ENCODE assay signal across 25 mouse cellular contexts in the genomic region with DNA sequence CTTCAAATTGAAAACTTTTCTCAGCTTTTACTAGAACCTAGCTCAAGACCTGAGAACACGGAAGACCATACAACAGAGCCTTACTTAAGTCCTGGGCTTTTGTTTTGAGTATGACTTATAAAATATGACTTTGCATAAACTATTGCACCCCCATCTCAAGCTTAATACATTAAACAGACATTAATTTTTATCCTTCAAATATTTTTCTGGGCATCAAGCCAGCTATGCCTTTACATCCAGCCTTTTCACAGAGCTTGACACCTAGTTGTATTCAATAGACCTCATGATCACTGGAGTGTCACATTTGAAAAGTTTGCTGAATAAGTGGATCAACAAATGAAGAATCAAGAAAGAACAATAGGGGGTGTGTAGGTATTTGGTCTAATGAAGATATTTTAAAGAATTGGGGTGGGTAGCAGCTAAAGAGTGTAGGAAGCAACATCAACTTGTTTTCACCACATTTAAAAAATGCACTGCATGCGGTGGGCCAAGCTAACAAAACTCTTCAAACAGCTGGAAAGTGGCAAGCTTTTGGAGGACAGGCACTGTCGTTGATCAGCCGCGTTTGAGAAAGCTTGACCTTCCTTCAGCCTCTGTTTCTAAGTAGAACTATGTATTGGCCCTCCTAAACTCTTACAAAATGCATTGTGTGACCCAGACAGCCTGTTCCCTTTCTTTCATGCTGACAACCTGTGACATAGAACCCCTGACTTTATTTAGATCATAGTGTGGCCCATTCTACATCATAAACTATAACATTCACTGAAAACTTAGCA.
DNase-seq lines count a peak whose midpoint lies in the region; ATAC-seq and TF ChIP-seq lines count a peak whose summit lies in the region.
"Had no signal": no experiment of that assay in that cellular context is flagged by ENCODE, and none has a peak within 500 bp of the region (broad histone marks: within the 10 kb centered on the region; RNA-seq: fewer than 3 reads in every experiment).

No protein-coding gene starts in this region.

- H3K36me3 ChIP-seq in kidney, postnatal 0 days (ENCODE audit: insufficient read depth, low read length), result no peaks in the 10 kb centered on the region
- H3K36me3 ChIP-seq in lung, embryonic 15.5 days, result no peaks in the 10 kb centered on the region
- no peaks in the 10 kb centered on the region for H3K36me3 ChIP-seq in lung, postnatal 0 days (ENCODE audit: insufficient read depth, low read length)
- H3K36me3 ChIP-seq in stomach, embryonic 14.5 days (ENCODE audit: control insufficient read depth, insufficient read depth, low read length), result no peaks in the 10 kb centered on the region
- no peaks in the 10 kb centered on the region for H3K36me3 ChIP-seq in stomach, postnatal 0 days (ENCODE audit: control insufficient read depth, insufficient read depth, low read length)
- H3K36me3 ChIP-seq: embryonic facial prominence, embryonic 10.5 days; embryonic facial prominence, embryonic 12.5 days; G1E had no signal

- peak; percentile 27 for DNase-seq in kidney, postnatal 0 days (ENCODE audit: low spot score)
- no peak for DNase-seq in kidney, adult 11 months
- no peak for DNase-seq in lung, adult 2 months
- peak; percentile 23 for DNase-seq in lung, postnatal 0 days (ENCODE audit: low spot score)
- DNase-seq in lung, postnatal 25 days (ENCODE audit: low spot score), result no peak
- DNase-seq in stomach, postnatal 0 days (ENCODE audit: low spot score), result no peak
- DNase-seq: adrenal gland, adult 8-10 months; adrenal gland, postnatal 14 days; adrenal gland, postnatal 36 days; B cell, adult 2 months; cerebellum, adult 11-12 months; cerebellum, adult 2 months; cerebellum, adult 9-10 months; cerebellum, postnatal 10 days; cerebellum, postnatal 25 days had no signal

- no peak overlapping the region for H3K4me3 ChIP-seq in kidney, postnatal 0 days (replicated peaks; ENCODE audit: low read depth, low read length)
- no peak overlapping the region for H3K4me3 ChIP-seq in lung, embryonic 15.5 days
- H3K4me3 ChIP-seq in lung, adult 2 months (replicated peaks; ENCODE audit: extremely low read depth, low read depth, low read length), result no peak overlapping the region
- no peak overlapping the region for H3K4me3 ChIP-seq in lung, postnatal 0 days (ENCODE audit: low read depth, low read length)
- H3K4me3 ChIP-seq in stomach, embryonic 14.5 days (ENCODE audit: low read depth, low read length), result no peak overlapping the region
- H3K4me3 ChIP-seq in stomach, postnatal 0 days (ENCODE audit: low read depth, low read length), result no peak overlapping the region
- H3K4me3 ChIP-seq: embryonic facial prominence, embryonic 10.5 days; embryonic facial prominence, embryonic 12.5 days; forebrain, embryonic 13.5 days had no signal

- no peak overlapping the region for H3K27ac ChIP-seq in kidney, postnatal 0 days
- H3K27ac ChIP-seq in lung, embryonic 15.5 days, result no peak overlapping the region
- no peak overlapping the region for H3K27ac ChIP-seq in lung, postnatal 0 days (ENCODE audit: low read length)
- peak overlapping the region; percentile 3; the same call in 1 of the 2 replicates for H3K27ac ChIP-seq in stomach, embryonic 14.5 days (ENCODE audit: low read length)
- no peak overlapping the region for H3K27ac ChIP-seq in stomach, postnatal 0 days (replicated peaks)
- H3K27ac ChIP-seq: embryonic facial prominence, embryonic 10.5 days; embryonic facial prominence, embryonic 12.5 days; forebrain, embryonic 13.5 days had no signal

- no peaks in the 10 kb centered on the region for H3K4me1 ChIP-seq in kidney, postnatal 0 days (replicated peaks; ENCODE audit: insufficient read depth, low read length)
- H3K4me1 ChIP-seq in lung, embryonic 15.5 days, result 0 out of 2 replicates have a peak, but pooled peaks cover 3% of the 10 kb centered on the region
- no peaks in the 10 kb centered on the region; the same call in 1 of the 2 replicates for H3K4me1 ChIP-seq in lung, adult 2 months (ENCODE audit: control insufficient read depth, insufficient read depth, low read length)
- H3K4me1 ChIP-seq in lung, postnatal 0 days (ENCODE audit: insufficient read depth, low read depth, low read length), result no peaks in the 10 kb centered on the region
- no peaks in the 10 kb centered on the region for H3K4me1 ChIP-seq in stomach, embryonic 14.5 days (ENCODE audit: control insufficient read depth, insufficient read depth, low read length)
- no peaks in the 10 kb centered on the region for H3K4me1 ChIP-seq in stomach, postnatal 0 days (replicated peaks; ENCODE audit: control insufficient read depth, insufficient read depth)
- H3K4me1 ChIP-seq: embryonic facial prominence, embryonic 10.5 days; embryonic facial prominence, embryonic 12.5 days; forebrain, embryonic 13.5 days had no signal

- no peaks in the 10 kb centered on the region for H3K27me3 ChIP-seq in kidney, postnatal 0 days (ENCODE audit: insufficient read depth, low read length)
- H3K27me3 ChIP-seq in lung, embryonic 15.5 days, result no peaks in the 10 kb centered on the region
- H3K27me3 ChIP-seq in lung, postnatal 0 days (replicated peaks; ENCODE audit: insufficient read depth, low read length), result no peaks in the 10 kb centered on the region
- no peaks in the 10 kb centered on the region for H3K27me3 ChIP-seq in stomach, embryonic 14.5 days (ENCODE audit: control insufficient read depth, insufficient read depth, low read length)
- no peaks in the 10 kb centered on the region for H3K27me3 ChIP-seq in stomach, postnatal 0 days (ENCODE audit: control insufficient read depth, insufficient read depth, low read length)
- H3K27me3 ChIP-seq: CH12.LX; embryonic facial prominence, embryonic 12.5 days; forebrain, embryonic 13.5 days had no signal

- no peak overlapping the region for H3K4me2 ChIP-seq in kidney, postnatal 0 days (ENCODE audit: low read length)
- no peak overlapping the region for H3K4me2 ChIP-seq in lung, embryonic 15.5 days
- H3K4me2 ChIP-seq in lung, postnatal 0 days (replicated peaks; ENCODE audit: low read depth, low read length), result no peak overlapping the region
- no peak overlapping the region for H3K4me2 ChIP-seq in stomach, embryonic 14.5 days (replicated peaks; ENCODE audit: low read depth, low read length)
- H3K4me2 ChIP-seq in stomach, postnatal 0 days (replicated peaks; ENCODE audit: low read depth), result no peak overlapping the region
- H3K4me2 ChIP-seq: embryonic facial prominence, embryonic 12.5 days; forebrain, embryonic 13.5 days had no signal

- H3K9ac ChIP-seq in kidney, postnatal 0 days (ENCODE audit: low read depth, low read length), result no peak overlapping the region
- no peak overlapping the region for H3K9ac ChIP-seq in lung, embryonic 15.5 days
- no peak overlapping the region for H3K9ac ChIP-seq in lung, postnatal 0 days (replicated peaks; ENCODE audit: low read depth)
- H3K9ac ChIP-seq in stomach, embryonic 14.5 days (replicated peaks; ENCODE audit: low read depth, low read length), result no peak overlapping the region
- no peak overlapping the region for H3K9ac ChIP-seq in stomach, postnatal 0 days (ENCODE audit: low read length)
- H3K9ac ChIP-seq: embryonic facial prominence, embryonic 12.5 days; forebrain, embryonic 13.5 days had no signal

- no peak for TF ChIP-seq CTCF in kidney, postnatal 0 days (IDR thresholded peaks at IDR 0.05; ENCODE audit: low read depth)
- no peak for TF ChIP-seq CTCF in lung, adult 2 months (IDR thresholded peaks at IDR 0.05; ENCODE audit: insufficient read depth, low read length)
- no peak for TF ChIP-seq CTCF in lung, postnatal 0 days (IDR thresholded peaks at IDR 0.05)
- TF ChIP-seq CTCF in stomach, postnatal 0 days (IDR thresholded peaks at IDR 0.05; ENCODE audit: low read depth), result no peak

- 63% methylated on average over 5 of the region's 5 CpGs for WGBS in kidney, postnatal 0 days
- WGBS in lung, embryonic 15.5 days, result 43% methylated on average over 5 of the region's 5 CpGs
- WGBS in lung, adult 2 months, result 64% methylated on average over 5 of the region's 5 CpGs
- whole genome bisulfite sequencing in lung, postnatal 0 days, result 59% methylated on average over 5 of the region's 5 CpGs
- WGBS in stomach, embryonic 14.5 days, result 34% methylated on average over 5 of the region's 5 CpGs
- 27% methylated on average over 5 of the region's 5 CpGs for WGBS in stomach, postnatal 0 days

- no peak for ATAC-seq in kidney, postnatal 0 days (replicated peaks; ENCODE audit: low FRiP score, low read depth)
- peak; percentile 69; the same call in 1 of the 2 replicates for ATAC-seq in lung, embryonic 15.5 days (ENCODE audit: borderline replicate concordance, extremely low read depth, low FRiP score, low TSS enrichment)
- ATAC-seq in lung, postnatal 0 days, result 0 out of 2 replicates have a peak, but pooled peaks have one; percentile 37
- ATAC-seq in stomach, embryonic 14.5 days (ENCODE audit: insufficient number of reproducible peaks, insufficient read depth, low FRiP score, low read depth), result 0 out of 2 replicates have a peak, but pooled peaks have one; percentile 28
- ATAC-seq in stomach, postnatal 0 days (ENCODE audit: low FRiP score, low TSS enrichment), result no peak
- ATAC-seq: activated CD4-positive, CD25-positive, alpha-beta regulatory T cell, adult 4 months; CD4-positive, CD25-positive, alpha-beta regulatory T cell, adult 4 months; forebrain, embryonic 13.5 days; Patski had no signal

- TF ChIP-seq POLR2A in lung, adult 2 months (IDR thresholded peaks at IDR 0.05; ENCODE audit: borderline replicate concordance, extremely low read depth, low read depth, low read length), result no peak

- TF ChIP-seq EP300 in lung, postnatal 0 days (IDR thresholded peaks at IDR 0.05), result no peak
- no peak for TF ChIP-seq EP300 in stomach, postnatal 0 days (optimal IDR thresholded peaks at IDR 0.05)

- H3K9me3 ChIP-seq in kidney, postnatal 0 days (replicated peaks; ENCODE audit: low read length), result no peaks in the 10 kb centered on the region
- H3K9me3 ChIP-seq in lung, embryonic 15.5 days, result no peaks in the 10 kb centered on the region
- no peaks in the 10 kb centered on the region for H3K9me3 ChIP-seq in lung, postnatal 0 days (ENCODE audit: low read length)
- H3K9me3 ChIP-seq in stomach, embryonic 14.5 days (ENCODE audit: control insufficient read depth, low read depth, low read length), result no peaks in the 10 kb centered on the region
- no peaks in the 10 kb centered on the region for H3K9me3 ChIP-seq in stomach, postnatal 0 days (ENCODE audit: control insufficient read depth, low read length)
- H3K9me3 ChIP-seq: embryonic facial prominence, embryonic 10.5 days; embryonic facial prominence, embryonic 12.5 days; forebrain, embryonic 13.5 days; G1E had no signal

Comparison
In these comparisons a context has a peak if more than half of its experiments do, and no peak if none do; other contexts are left out.
1. ATAC-seq: peak in lung, embryonic 15.5 days (single experiment), lung, postnatal 0 days (single experiment) and stomach, embryonic 14.5 days (single experiment); none in kidney, postnatal 0 days (single experiment) and stomach, postnatal 0 days (single experiment).
2. DNase-seq: peak in kidney, postnatal 0 days (single experiment) and lung, postnatal 0 days (single experiment); none in kidney, adult 11 months (single experiment), lung, adult 2 months (single experiment), lung, postnatal 25 days (single experiment) and stomach, postnatal 0 days (single experiment).